Mouse (Mus musculus) heart, embryonic 14.5 days (tissue): ENCODE data around the gene Mrgprg. TPM values are rescaled to one million over a fixed set of nuclear protein-coding genes. Genes with fewer than 3 reads are reported as not detected.

Experiments
- ATAC-seq: fragments of 200-750 bp; cut with Nextera tagmentation; 2 replicates; pipeline ENCODE4 v1.8.0; 2017; ENCODE audit warnings: low read depth, moderate TSS enrichment; ENCODE audit not compliant: insufficient number of reproducible peaks, insufficient read depth, low FRiP score
- H3K27ac ChIP-seq, 2 experiments: fragments of 200-500 bp in 1 of 2; fragments of 300-500 bp in 1 of 2; sonication (generic) in 1 of 2; replicated peaks in 1 of 2; 2 replicates each; pipeline ENCODE4 v1.5.1; 2012 to 2014; ENCODE audit warnings: low read depth in 2 of 2, low read length in 2 of 2, control low read depth in 1 of 2, mild to moderate bottlenecking in 1 of 2, mixed read lengths in 1 of 2; ENCODE audit not compliant: control insufficient read depth in 1 of 2, insufficient read depth in 1 of 2
- H3K27me3 ChIP-seq: fragments of 300-500 bp; sonication (generic); 2 replicates; pipeline ENCODE4 v1.6.1; 2014; ENCODE audit warnings: mild to moderate bottlenecking, low read length, control low read depth; ENCODE audit not compliant: control insufficient read depth, insufficient read depth
- H3K36me3 ChIP-seq: fragments of 300-500 bp; sonication (generic); 2 replicates; pipeline ENCODE4 v1.6.1; 2014; ENCODE audit warnings: mild to moderate bottlenecking, control low read depth, low read length, mixed read lengths; ENCODE audit not compliant: control insufficient read depth, insufficient read depth
- H3K4me1 ChIP-seq, 2 experiments: fragments of 200-500 bp in 1 of 2; fragments of 300-500 bp in 1 of 2; sonication (generic) in 1 of 2; 2 replicates each; pipeline ENCODE4 v1.6.1; 2012 to 2014; ENCODE audit warnings: low read length in 2 of 2, control low read depth in 1 of 2, mixed read lengths in 1 of 2; ENCODE audit not compliant: control insufficient read depth in 2 of 2, insufficient read depth in 2 of 2
- H3K4me2 ChIP-seq: fragments of 300-500 bp; sonication (generic); 2 replicates; pipeline ENCODE4 v1.6.1; 2014; ENCODE audit warnings: mild to moderate bottlenecking, low read length
- H3K4me3 ChIP-seq, 2 experiments: fragments of 200-500 bp in 1 of 2; fragments of 300-500 bp in 1 of 2; sonication (generic) in 1 of 2; 2 replicates each; pipeline ENCODE4 v1.5.1; 2012 to 2014; ENCODE audit warnings: low read length in 2 of 2, mild to moderate bottlenecking in 2 of 2, control low read depth in 1 of 2, low read depth in 1 of 2, moderate library complexity in 1 of 2; ENCODE audit not compliant: control insufficient read depth in 1 of 2, insufficient read depth in 1 of 2
- H3K9ac ChIP-seq: fragments of 300-500 bp; sonication (generic); 2 replicates; pipeline ENCODE4 v1.6.1; 2014; ENCODE audit warnings: mild to moderate bottlenecking, low read length
- H3K9me3 ChIP-seq: fragments of 300-500 bp; sonication (generic); 2 replicates; pipeline ENCODE4 v1.6.1; 2016; ENCODE audit warnings: low read length, control low read depth; ENCODE audit not compliant: control insufficient read depth
- WGBS: fragments of 180-500 bp; shearing (Covaris S2); extraction: QIAGEN DNeasy Blood & Tissue Kit; methylation state at CpG from one replicate; pipeline ENCODE4 v1.1.7; 2014; 5-methylcytosine and 5-hydroxymethylcytosine counted together
- microRNA-seq: library from miRNA; unstranded; fragments of <30 nt; microRNA quantifications from one replicate; pipeline ENCODE4, GENCODE M21; 2016
- polyA plus RNA-seq: library from polyadenylated mRNA; unstranded; fragments of >200 nt; fragmentation: Nextera tagmentation; extraction: Ambion mirVana; gene quantifications from 2 replicates; pipeline ENCODE4 v1.2.1, GENCODE M21; 2014

Gene Mrgprg
- polyA plus RNA-seq, 1 experiment from 2014 or later, result not detected

DNA sequence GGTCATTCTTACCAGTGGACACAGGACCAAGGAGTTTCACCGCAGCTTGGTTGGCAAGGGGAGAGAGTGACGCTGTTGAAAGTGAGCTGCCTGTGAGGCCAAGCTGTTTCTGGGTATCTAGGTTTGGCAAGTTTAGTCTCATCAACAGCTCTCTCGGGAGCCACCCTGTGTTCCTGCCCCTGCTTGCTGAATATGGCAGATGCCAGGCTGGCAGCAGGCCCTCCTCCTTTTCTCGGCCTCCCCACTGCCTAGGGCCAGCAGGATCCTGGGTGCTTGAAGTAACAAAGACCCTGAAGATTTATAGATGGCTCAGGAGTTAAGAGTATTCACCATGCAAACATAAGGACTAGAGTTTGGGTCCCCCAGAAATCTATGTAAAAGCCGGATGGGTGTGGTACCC is 44.1 kb downstream of the Mrgprg start:
- H3K27me3 ChIP-seq, result no peaks in the 10 kb centered on the region
- no peaks in the 10 kb centered on the region for H3K9me3 ChIP-seq
- H3K36me3 ChIP-seq, result no peaks in the 10 kb centered on the region
- H3K4me2 ChIP-seq, result no peak overlapping the region
- H3K4me3 ChIP-seq, result no peak overlapping the region
- ATAC-seq, result no peak
- 86% methylated on average over 5 of the region's 5 CpGs for WGBS
- peaks cover 8 to 18% of the 10 kb centered on the region in 2 experiments for H3K4me1 ChIP-seq
- H3K27ac ChIP-seq, result no peak overlapping the region
- H3K9ac ChIP-seq, result no peak overlapping the region

DNA sequence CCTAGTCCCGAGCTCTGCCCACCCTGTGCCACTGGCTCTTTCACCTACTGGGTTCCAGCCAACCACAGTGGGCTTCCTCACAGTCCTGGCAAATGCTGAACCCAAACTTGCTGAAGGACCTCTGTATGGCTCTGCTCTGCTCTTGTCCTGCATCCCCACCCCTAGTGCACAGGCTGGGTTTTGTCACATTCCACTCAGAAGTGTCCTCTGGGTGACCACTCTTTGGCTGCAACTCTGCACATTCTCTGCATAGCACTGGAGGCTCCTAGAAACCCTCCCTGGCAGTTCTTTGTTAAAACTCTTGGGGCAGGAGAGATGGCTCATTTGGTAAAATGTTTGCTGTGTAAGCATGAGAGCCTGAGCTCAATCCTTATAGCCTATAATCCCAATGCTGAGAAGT is 49.0 kb downstream of the Mrgprg start:
- Histone ChIP-seq H3K9me3 (no peaks in the 10 kb centered on the region), H3K27ac (peak overlapping the region; percentile 75 to 86), H3K36me3 (peaks cover 30% of the 10 kb centered on the region), H3K27me3 (no peaks in the 10 kb centered on the region), H3K9ac (peak overlapping the region; percentile 30; the same call in 1 of the 2 replicates), H3K4me1 (peaks cover 28 to 45% of the 10 kb centered on the region in 2 experiments), H3K4me3 (no peak overlapping the region), H3K4me2 (peak overlapping the region; percentile 27; the same call in 1 of the 2 replicates)
- ATAC-seq, result 0 out of 2 replicates have a peak, but pooled peaks have one; percentile 55
- 52% methylated on average over 1 of the region's 1 CpGs for WGBS

Small RNA genes lying within 50 kb of the gene (microRNA-seq; reads per million reads assigned to microRNA genes)
- gene Gm22064, result not detected

Other genes with a start within 250 kb of the Mrgprg start
- 108 and 114 TPM in 2 replicates for gene Nap1l4, start 217.9 kb downstream of the Mrgprg start, polyA plus RNA-seq
- gene Cars, start 166.9 kb downstream of the Mrgprg start, polyA plus RNA-seq, result 24.3 and 24.5 TPM in 2 replicates
- gene Tnfrsf26, start 138.3 kb downstream of the Mrgprg start, polyA plus RNA-seq, result 0.63 and 0.80 TPM in 2 replicates
- 4.0 and 4.6 TPM in 2 replicates for gene Tnfrsf22, start 117.3 kb downstream of the Mrgprg start, polyA plus RNA-seq
- gene Tnfrsf23, start 81.1 kb downstream of the Mrgprg start, polyA plus RNA-seq, result 1.3 and 2.2 TPM in 2 replicates
- gene Osbpl5, start 10.0 kb downstream of the Mrgprg start, polyA plus RNA-seq, result 34.9 and 36.9 TPM in 2 replicates
- gene Mrgpre, start 17.5 kb upstream of the Mrgprg start, polyA plus RNA-seq, result 1.5 and 2.3 TPM in 2 replicates
- 7.2 and 9.2 TPM in 2 replicates for gene Nadsyn1, start 55.9 kb upstream of the Mrgprg start, polyA plus RNA-seq
- gene Dhcr7, start 56.2 kb upstream of the Mrgprg start, polyA plus RNA-seq, result 20.2 and 24.7 TPM in 2 replicates
- gene Gm498, start 99.8 kb upstream of the Mrgprg start, polyA plus RNA-seq, result not detected in 2 replicates
- 0.16 and 0.49 TPM in 2 replicates for gene Shank2, start 234.9 kb upstream of the Mrgprg start, polyA plus RNA-seq